Mouse (Mus musculus): Measurements from ENCODE around the gene Clrn1. TPM values are rescaled to one million over a fixed set of nuclear protein-coding genes. Genes with fewer than 3 reads are reported as not detected.

The Clrn1 gene
- polyA plus RNA-seq, 2 experiments = not detected

DNA sequence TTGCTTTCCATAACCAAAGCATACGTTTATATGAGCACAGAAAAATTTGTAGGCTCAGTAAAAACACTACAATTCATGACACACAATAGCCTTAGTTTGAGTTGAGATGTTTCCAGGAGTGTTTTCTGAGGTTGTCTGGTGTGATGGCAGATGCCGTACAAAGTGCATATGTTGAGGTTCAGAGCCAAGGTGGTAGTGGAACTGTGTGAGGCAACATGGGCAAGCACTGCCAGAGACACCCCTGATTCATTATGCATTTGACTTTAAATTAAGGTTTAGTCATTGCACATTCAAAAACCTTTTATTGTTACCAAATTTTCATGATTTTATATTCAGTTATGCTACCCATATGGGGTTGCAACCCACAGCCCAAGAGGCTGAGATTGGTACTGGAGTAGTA is 19.5 kb upstream of the Clrn1 start:
- no peak overlapping the region for H3K27ac ChIP-seq
- H3K9ac ChIP-seq (replicated peaks) = no peak overlapping the region
- DNase-seq (ENCODE audit: low read depth in 3 of 3, low spot score in 3 of 3) (no peak), ATAC-seq (ENCODE audit: insufficient read depth) (no peak)
- no peaks in the 10 kb centered on the region for H3K4me1 ChIP-seq (replicated peaks; ENCODE audit: control insufficient read depth in 2 of 2, insufficient read depth in 2 of 2, low read length in 1 of 2)
- 55% methylated on average over 2 of the region's 2 CpGs for WGBS (ENCODE audit: insufficient replicate concordance)
- no peaks in the 10 kb centered on the region for H3K27me3 ChIP-seq (ENCODE audit: control insufficient read depth, insufficient read depth, low read length)
- no peaks in the 10 kb centered on the region for H3K9me3 ChIP-seq (ENCODE audit: control insufficient read depth, low read length)
- no peaks in the 10 kb centered on the region for H3K36me3 ChIP-seq (replicated peaks; ENCODE audit: control insufficient read depth, insufficient read depth, low read depth)
- H3K4me2 ChIP-seq (ENCODE audit: low read depth) = no peak overlapping the region
- no peak overlapping the region for H3K4me3 ChIP-seq (ENCODE audit: insufficient read depth in 1 of 2, low read depth in 2 of 2, low read length in 2 of 2)
- TF ChIP-seq CTCF (IDR thresholded peaks at IDR 0.05; ENCODE audit: low read depth) (no peak), EP300 (IDR thresholded peaks at IDR 0.05; ENCODE audit: low read depth) (no peak)

DNA sequence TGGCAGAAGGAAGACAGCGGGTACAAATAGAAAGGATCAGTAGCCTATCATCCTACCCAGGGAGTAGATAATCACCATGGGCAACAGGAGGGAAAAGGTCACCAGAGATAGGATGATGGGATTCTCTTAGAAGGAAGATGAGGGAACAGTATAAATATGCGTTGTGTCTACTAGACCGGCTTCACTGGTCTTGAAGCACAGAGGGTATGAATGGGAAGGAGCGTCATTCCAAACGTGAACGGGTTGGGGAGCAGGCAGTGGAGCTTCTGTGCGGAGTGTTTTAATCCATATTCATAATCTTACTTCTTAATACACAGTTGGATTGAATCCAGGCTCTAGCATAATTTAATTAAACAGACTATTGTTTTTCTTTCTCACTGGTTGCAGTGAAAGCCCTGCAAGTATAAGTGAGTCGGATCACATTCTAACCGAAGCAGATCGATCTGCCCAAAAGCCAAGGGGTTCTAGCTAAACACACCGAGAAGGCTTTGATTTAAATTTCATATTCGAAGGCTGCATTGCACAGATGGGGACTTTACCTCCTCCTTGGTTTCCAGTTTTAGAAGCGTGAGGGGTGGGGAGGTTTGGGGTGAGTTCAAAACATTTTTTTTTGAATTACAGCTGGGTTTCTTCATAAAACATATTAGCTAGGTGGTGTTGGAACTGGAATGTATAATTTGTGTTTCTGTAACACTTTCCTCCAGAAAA is 17.1 kb upstream of the Clrn1 start:
- DNase-seq (ENCODE audit: low read depth in 3 of 3, low spot score in 3 of 3) = no peak
- H3K36me3 ChIP-seq (replicated peaks; ENCODE audit: control insufficient read depth, insufficient read depth, low read depth) = no peaks in the 10 kb centered on the region
- H3K4me2 ChIP-seq (ENCODE audit: low read depth) = no peak overlapping the region
- no peaks in the 10 kb centered on the region for H3K4me1 ChIP-seq (replicated peaks; ENCODE audit: control insufficient read depth in 2 of 2, insufficient read depth in 2 of 2, low read length in 1 of 2)
- TF ChIP-seq EP300 (IDR thresholded peaks at IDR 0.05; ENCODE audit: low read depth) = no peak
- no peak for TF ChIP-seq CTCF (IDR thresholded peaks at IDR 0.05; ENCODE audit: low read depth)
- H3K9ac ChIP-seq (replicated peaks) = no peak overlapping the region
- H3K9me3 ChIP-seq (ENCODE audit: control insufficient read depth, low read length) = no peaks in the 10 kb centered on the region
- WGBS (ENCODE audit: insufficient replicate concordance) = 77% methylated on average over 13 of the region's 13 CpGs
- ATAC-seq (ENCODE audit: insufficient read depth) = no peak
- H3K27me3 ChIP-seq (ENCODE audit: control insufficient read depth, insufficient read depth, low read length) = no peaks in the 10 kb centered on the region
- no peak overlapping the region for H3K4me3 ChIP-seq (ENCODE audit: insufficient read depth in 1 of 2, low read depth in 2 of 2, low read length in 2 of 2)
- no peak overlapping the region for H3K27ac ChIP-seq

DNA sequence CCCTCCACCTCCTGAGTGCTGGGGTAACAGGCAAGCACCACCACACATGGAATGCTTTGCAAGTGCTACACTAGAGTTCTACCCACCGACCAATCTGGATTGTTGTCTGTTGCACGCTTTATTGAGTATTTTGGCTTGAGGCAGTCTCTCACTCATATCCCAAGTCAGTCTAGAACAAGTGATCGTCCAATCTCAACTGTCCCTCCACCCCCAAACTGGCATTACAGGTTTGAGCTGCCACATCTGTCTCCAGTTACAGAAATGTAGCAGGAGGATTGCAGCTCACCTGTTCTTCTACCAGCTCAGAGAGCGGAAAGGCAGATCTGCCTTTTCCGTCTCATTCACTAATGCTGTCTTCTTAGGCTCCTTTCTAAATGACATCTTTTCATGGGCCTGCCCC is 10.0 kb upstream of the Clrn1 start:
- ATAC-seq (ENCODE audit: insufficient read depth) = no peak

DNA sequence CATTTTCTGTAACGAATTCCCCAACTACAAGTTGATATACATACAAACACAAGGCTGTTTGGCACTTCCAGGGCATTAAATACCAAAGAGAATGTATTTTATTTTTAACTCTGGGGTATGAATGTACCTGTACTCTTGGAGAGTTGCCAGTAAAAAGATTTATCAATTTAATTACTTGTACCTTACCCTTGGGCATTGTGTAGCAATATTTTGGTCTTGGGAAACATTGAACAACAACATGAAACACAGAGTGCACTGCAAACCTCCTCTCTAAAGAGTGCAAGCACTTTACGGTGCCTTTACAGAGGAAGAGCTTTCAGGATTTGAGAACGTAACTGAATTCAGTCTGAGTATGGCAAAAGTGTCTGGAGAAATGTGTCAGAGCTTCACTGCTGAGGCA is 9.4 kb upstream of the Clrn1 start:
- 67% methylated on average over 3 of the region's 3 CpGs for WGBS (ENCODE audit: insufficient replicate concordance)
- H3K27ac ChIP-seq = no peak overlapping the region
- H3K9me3 ChIP-seq (ENCODE audit: control insufficient read depth, low read length) = no peaks in the 10 kb centered on the region
- no peak overlapping the region for H3K4me2 ChIP-seq (ENCODE audit: low read depth)
- H3K9ac ChIP-seq (replicated peaks) = no peak overlapping the region
- H3K4me3 ChIP-seq (ENCODE audit: insufficient read depth in 1 of 2, low read depth in 2 of 2, low read length in 2 of 2) = no peak overlapping the region
- H3K4me1 ChIP-seq (replicated peaks; ENCODE audit: control insufficient read depth in 2 of 2, insufficient read depth in 2 of 2, low read length in 1 of 2) = no peaks in the 10 kb centered on the region
- ATAC-seq (ENCODE audit: insufficient read depth) (no peak), DNase-seq (ENCODE audit: low read depth in 3 of 3, low spot score in 3 of 3) (no peak)
- no peaks in the 10 kb centered on the region for H3K27me3 ChIP-seq (ENCODE audit: control insufficient read depth, insufficient read depth, low read length)
- TF ChIP-seq CTCF (IDR thresholded peaks at IDR 0.05; ENCODE audit: low read depth) (no peak), EP300 (IDR thresholded peaks at IDR 0.05; ENCODE audit: low read depth) (no peak)
- H3K36me3 ChIP-seq (replicated peaks; ENCODE audit: control insufficient read depth, insufficient read depth, low read depth) = no peaks in the 10 kb centered on the region

More for the DNA sequence above, 10.0 kb upstream of the Clrn1 start:
- H3K36me3 ChIP-seq (replicated peaks; ENCODE audit: control insufficient read depth, insufficient read depth, low read depth) = no peaks in the 10 kb centered on the region
- 67% methylated on average over 5 of the region's 5 CpGs for WGBS (ENCODE audit: insufficient replicate concordance)
- no peak overlapping the region for H3K4me2 ChIP-seq (ENCODE audit: low read depth)
- no peak overlapping the region for H3K4me3 ChIP-seq (ENCODE audit: insufficient read depth in 1 of 2, low read depth in 2 of 2, low read length in 2 of 2)
- DNase-seq (ENCODE audit: low read depth in 3 of 3, low spot score in 3 of 3) = no peak
- no peak overlapping the region for H3K27ac ChIP-seq
- H3K4me1 ChIP-seq (replicated peaks; ENCODE audit: control insufficient read depth in 2 of 2, insufficient read depth in 2 of 2, low read length in 1 of 2) = no peaks in the 10 kb centered on the region
- H3K9ac ChIP-seq (replicated peaks) = no peak overlapping the region
- no peaks in the 10 kb centered on the region for H3K9me3 ChIP-seq (ENCODE audit: control insufficient read depth, low read length)
- no peaks in the 10 kb centered on the region for H3K27me3 ChIP-seq (ENCODE audit: control insufficient read depth, insufficient read depth, low read length)
- no peak for TF ChIP-seq CTCF (IDR thresholded peaks at IDR 0.05; ENCODE audit: low read depth)
- TF ChIP-seq EP300 (IDR thresholded peaks at IDR 0.05; ENCODE audit: low read depth) = no peak

DNA sequence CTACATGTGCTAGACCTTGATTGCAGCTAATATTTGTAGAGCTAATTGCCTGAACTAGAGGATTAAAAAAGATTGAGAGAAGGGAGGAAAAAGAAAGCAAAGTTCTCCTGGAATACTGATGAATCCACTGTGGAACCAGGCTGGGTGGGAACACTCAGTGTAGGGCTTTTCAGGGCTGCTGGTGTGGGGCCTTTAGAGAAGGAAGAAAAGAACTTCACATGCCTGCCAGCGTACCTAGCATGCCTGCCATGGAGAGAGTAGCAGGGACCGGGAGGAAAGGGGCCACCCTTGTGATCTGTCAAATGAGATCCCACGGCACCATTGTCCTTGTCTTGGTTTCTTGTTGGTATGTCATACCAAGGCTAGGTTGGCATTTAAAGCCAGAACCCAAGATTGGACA is 4.5 kb upstream of the Clrn1 start:
- Histone ChIP-seq H3K4me3 (ENCODE audit: insufficient read depth in 1 of 2, low read depth in 2 of 2, low read length in 2 of 2) (no peak overlapping the region), H3K27me3 (ENCODE audit: control insufficient read depth, insufficient read depth, low read length) (no peaks in the 10 kb centered on the region), H3K9ac (replicated peaks) (no peak overlapping the region), H3K27ac (no peak overlapping the region), H3K9me3 (ENCODE audit: control insufficient read depth, low read length) (no peaks in the 10 kb centered on the region), H3K36me3 (replicated peaks; ENCODE audit: control insufficient read depth, insufficient read depth, low read depth) (no peaks in the 10 kb centered on the region), H3K4me1 (replicated peaks; ENCODE audit: control insufficient read depth in 2 of 2, insufficient read depth in 2 of 2, low read length in 1 of 2) (0 out of 4 replicates have a peak, but pooled peaks cover 0 to 1% of the 10 kb centered on the region in 2 experiments), H3K4me2 (ENCODE audit: low read depth) (no peak overlapping the region)
- ATAC-seq (ENCODE audit: insufficient read depth) = no peak
- WGBS (ENCODE audit: insufficient replicate concordance) = 62% methylated on average over 3 of the region's 3 CpGs
- DNase-seq (ENCODE audit: low read depth in 3 of 3, low spot score in 3 of 3) = no peak
- TF ChIP-seq EP300 (IDR thresholded peaks at IDR 0.05; ENCODE audit: low read depth) (no peak), CTCF (IDR thresholded peaks at IDR 0.05; ENCODE audit: low read depth) (no peak)

All from liver, embryonic 14.5 days (tissue).